Mouse (Mus musculus): ENCODE measurements around the gene Atxn7l2. TPM values are rescaled to one million over a fixed set of nuclear protein-coding genes. Genes with fewer than 3 reads are reported as not detected.

Atxn7l2 gene
- total and polyA plus RNA-seq, 3 experiments = 5.6 to 14.6 TPM; not detected in 1

DNA sequence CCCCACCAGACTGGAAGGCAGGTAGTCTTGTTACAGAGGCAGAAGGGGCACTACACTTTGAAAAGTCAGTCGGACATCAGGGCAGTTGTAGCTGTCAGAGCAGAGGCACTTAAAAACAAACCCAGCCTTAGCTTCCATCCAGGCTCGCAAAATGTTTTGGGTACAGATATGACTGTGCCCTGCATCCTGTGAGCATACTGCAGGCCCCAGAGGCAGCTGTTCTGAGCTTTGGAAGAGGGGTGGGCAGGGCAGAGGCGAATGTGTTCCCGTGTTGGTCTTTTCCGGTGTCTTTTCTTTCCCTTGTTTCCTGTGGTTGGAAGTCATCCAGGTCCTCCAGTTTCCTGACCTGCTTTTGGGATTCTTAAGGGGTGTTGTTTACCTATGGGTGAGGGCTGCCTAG, 20.8 kb downstream of the Atxn7l2 start:
- Histone ChIP-seq H3K4me1 (ENCODE audit: control insufficient read depth in 1 of 2, insufficient read depth in 2 of 2, low read length in 2 of 2) (peaks cover 3 to 11% of the 10 kb centered on the region in 2 experiments), H3K9ac (ENCODE audit: control insufficient read depth, low read depth, low read length, poor library complexity, severe bottlenecking) (no peak overlapping the region), H3K79me2 (ENCODE audit: control insufficient read depth, insufficient read depth, low read length, poor library complexity) (peaks cover 3% of the 10 kb centered on the region; the same call in 1 of the 2 replicates), H3K36me3 (ENCODE audit: control insufficient read depth in 1 of 2, insufficient read depth in 2 of 2, low read length in 2 of 2) (peaks cover 0 to 3% of the 10 kb centered on the region in 2 experiments; a peak in 2 of 4 replicates), H3K27ac (ENCODE audit: control insufficient read depth, low read depth, low read length) (no peak overlapping the region), H3K9me3 (replicated peaks; ENCODE audit: insufficient read depth, low read length) (no peaks in the 10 kb centered on the region), H3K27me3 (ENCODE audit: control insufficient read depth in 1 of 2, insufficient read depth in 2 of 2, low read length in 2 of 2) (peaks cover 0 to under 1% of the 10 kb centered on the region in 2 experiments; a peak in 1 of 4 replicates), H3K4me3 (ENCODE audit: control insufficient read depth in 1 of 2, insufficient read depth in 1 of 2, low read depth in 2 of 2, low read length in 2 of 2) (no peak overlapping the region)
- no peak for TF ChIP-seq RCOR1 (IDR thresholded peaks at IDR 0.05; ENCODE audit: low read depth, low read length)
- no peak for TF ChIP-seq TCF12 (IDR thresholded peaks at IDR 0.05; ENCODE audit: low read depth, low read length)
- no peak for TF ChIP-seq HCFC1 (IDR thresholded peaks at IDR 0.05; ENCODE audit: low read depth, low read length)
- no peak for TF ChIP-seq BHLHE40 (IDR thresholded peaks at IDR 0.05; ENCODE audit: borderline replicate concordance, low read depth, low read length)
- TF ChIP-seq MYC (IDR thresholded peaks at IDR 0.05; ENCODE audit: low read depth, low read length) = no peak
- no peak for TF ChIP-seq ZC3H11A (IDR thresholded peaks at IDR 0.05; ENCODE audit: low read depth, low read length)
- TF ChIP-seq MYB (IDR thresholded peaks at IDR 0.05; ENCODE audit: low read depth, low read length) = no peak
- TF ChIP-seq USF1 (IDR thresholded peaks at IDR 0.05; ENCODE audit: low read depth, low read length) = no peak
- TF ChIP-seq POLR2A (IDR thresholded peaks at IDR 0.05; ENCODE audit: control insufficient read depth in 1 of 2, insufficient read depth in 1 of 2, low read depth in 1 of 2, low read length in 2 of 2, poor library complexity in 1 of 2) = no peak
- no peak for TF ChIP-seq RAD21 (IDR thresholded peaks at IDR 0.05; ENCODE audit: low read depth, low read length)
- TF ChIP-seq MXI1 (IDR thresholded peaks at IDR 0.05; ENCODE audit: low read depth, low read length) = no peak
- TF ChIP-seq ETS1 (IDR thresholded peaks at IDR 0.05; ENCODE audit: low read depth, low read length) = no peak
- TF ChIP-seq GATA1 (IDR thresholded peaks at IDR 0.05; ENCODE audit: low read depth, low read length) = no peak
- TF ChIP-seq ZKSCAN1 (IDR thresholded peaks at IDR 0.05; ENCODE audit: low read depth, low read length) = no peak
- TF ChIP-seq SIN3A (IDR thresholded peaks at IDR 0.05; ENCODE audit: low read length) = no peak
- no peak for TF ChIP-seq MEF2A (IDR thresholded peaks at IDR 0.05; ENCODE audit: extremely low read depth, insufficient replicate concordance, low read depth, low read length, poor library complexity, severe bottlenecking)
- no peak for DNase-seq (ENCODE audit: low read depth, low spot score)

- H3K27me3 ChIP-seq (ENCODE audit: control insufficient read depth in 1 of 2, insufficient read depth in 2 of 2, low read length in 2 of 2) = peaks cover 2 to 4% of the 10 kb centered on the region in 2 experiments; a peak in 1 of 4 replicates
- H3K36me3 ChIP-seq (ENCODE audit: control insufficient read depth in 1 of 2, insufficient read depth in 2 of 2, low read length in 2 of 2) = peaks cover 0 to 3% of the 10 kb centered on the region in 2 experiments; a peak in 2 of 4 replicates
- TF ChIP-seq MYC (IDR thresholded peaks at IDR 0.05; ENCODE audit: low read depth, low read length) (no peak), ZMIZ1 (IDR thresholded peaks at IDR 0.05; ENCODE audit: low read depth, low read length) (no peak), UBTF (IDR thresholded peaks at IDR 0.05; ENCODE audit: borderline replicate concordance, insufficient read depth, low read depth, low read length) (no peak), E2F4 (IDR thresholded peaks at IDR 0.05; ENCODE audit: borderline replicate concordance, low read depth, low read length) (no peak)
- no peak overlapping the region for H3K4me3 ChIP-seq (ENCODE audit: control insufficient read depth in 1 of 2, insufficient read depth in 1 of 2, low read depth in 2 of 2, low read length in 2 of 2)
- H3K9me3 ChIP-seq (replicated peaks; ENCODE audit: insufficient read depth, low read length) = no peaks in the 10 kb centered on the region
- no peak for DNase-seq (ENCODE audit: low read depth, low spot score)
- no peak overlapping the region for H3K27ac ChIP-seq (ENCODE audit: control insufficient read depth, low read depth, low read length)
- H3K79me2 ChIP-seq (ENCODE audit: control insufficient read depth, insufficient read depth, low read length, poor library complexity) = peaks cover 3% of the 10 kb centered on the region; the same call in 1 of the 2 replicates
- peaks cover 3 to 11% of the 10 kb centered on the region in 2 experiments for H3K4me1 ChIP-seq (ENCODE audit: control insufficient read depth in 1 of 2, insufficient read depth in 2 of 2, low read length in 2 of 2)
- no peak overlapping the region for H3K9ac ChIP-seq (ENCODE audit: control insufficient read depth, low read depth, low read length, poor library complexity, severe bottlenecking)
These were observed 21.8 kb downstream of the Atxn7l2 start for GRCm38 (mm10) chr3:108188716-108189490.

All from MEL (cell line).